Mouse (Mus musculus) intestine, embryonic 14.5 days (tissue): ENCODE results near the gene B2m. TPM values are rescaled to one million over a fixed set of nuclear protein-coding genes. Genes with fewer than 3 reads are reported as not detected.
A peak's percentile ranks its signal among the peaks of the same experiment; 100 is the strongest.
"Not testable (repeated sequence)": the region's sequence is repeated elsewhere in the genome, so short reads cannot be mapped to it uniquely, and the experiment has no call there.

ENCODE experiments used
- ATAC-seq: fragments of 200-750 bp; cut with Nextera tagmentation; replicated peaks from 2 replicates; pipeline ENCODE4 v1.8.0; 2017; ENCODE audit warnings: low read depth, moderate number of reproducible peaks, moderate TSS enrichment, moderate library complexity; ENCODE audit not compliant: low FRiP score, low TSS enrichment
- DNase-seq: peaks from one replicate; pipeline ENCODE4 v3.0.0-alpha.2; 2018; ENCODE audit warnings: low spot score
- H3K27ac ChIP-seq: fragments of 300-500 bp; sonication (generic); 2 replicates; pipeline ENCODE4 v1.5.1; 2014; ENCODE audit warnings: low read depth, mild to moderate bottlenecking, control low read depth
- H3K27me3 ChIP-seq: fragments of 300-500 bp; sonication (generic); replicated peaks from 2 replicates; pipeline ENCODE4 v1.6.1; 2014; ENCODE audit warnings: low read length, control low read depth; ENCODE audit not compliant: control insufficient read depth, insufficient read depth
- H3K36me3 ChIP-seq: fragments of 300-500 bp; sonication (generic); 2 replicates; pipeline ENCODE4 v1.6.1; 2014; ENCODE audit warnings: low read length, control low read depth; ENCODE audit not compliant: control insufficient read depth, insufficient read depth
- H3K4me1 ChIP-seq: fragments of 300-500 bp; sonication (generic); replicated peaks from 2 replicates; pipeline ENCODE4 v1.6.1; 2014; ENCODE audit warnings: low read length, control low read depth, mixed read lengths; ENCODE audit not compliant: control insufficient read depth, insufficient read depth
- H3K4me2 ChIP-seq: fragments of 300-500 bp; sonication (generic); 2 replicates; pipeline ENCODE4 v1.6.1; 2014; ENCODE audit warnings: low read length
- H3K4me3 ChIP-seq: fragments of 300-500 bp; sonication (generic); 2 replicates; pipeline ENCODE4 v1.5.1; 2014; ENCODE audit warnings: low read depth, low read length, control low read depth, mixed read lengths
- H3K9ac ChIP-seq: fragments of 300-500 bp; sonication (generic); 2 replicates; pipeline ENCODE4 v1.6.1; 2014; ENCODE audit warnings: mild to moderate bottlenecking, low read length
- H3K9me3 ChIP-seq: fragments of 300-500 bp; sonication (generic); 2 replicates; pipeline ENCODE4 v1.6.1; 2016; ENCODE audit warnings: low read length, control low read depth; ENCODE audit not compliant: control insufficient read depth
- WGBS: fragments of 180-500 bp; shearing (Covaris S2); extraction: QIAGEN DNeasy Blood & Tissue Kit; methylation state at CpG from one replicate; pipeline ENCODE4 v1.1.7; 2014; 5-methylcytosine and 5-hydroxymethylcytosine counted together
- polyA plus RNA-seq: library from polyadenylated mRNA; unstranded; fragments of >200 nt; fragmentation: Nextera tagmentation; extraction: Ambion mirVana; gene quantifications from 2 replicates; pipeline ENCODE4 v1.2.1, GENCODE M21; 2014

Gene B2m
- 318 and 332 TPM in 2 replicates for polyA plus RNA-seq

GRCm38 (mm10) chr2:122147508-122148241, at the start of gene B2m:
Gene B2m, plus strand, starts transcription at chr2:122147686.
- WGBS: under 1% methylated on average over 40 of the region's 40 CpGs
- peak within 1 kb of the TSS; percentile 74 for H3K9ac ChIP-seq
- ATAC-seq: peak; percentile 98
- H3K9me3 ChIP-seq: no peaks in the 10 kb centered on the region
- H3K4me1 ChIP-seq: no peaks in the 10 kb centered on the region; the same call in 1 of the 2 replicates
- H3K36me3 ChIP-seq: peaks cover 9% of the 10 kb centered on the region; the same call in 1 of the 2 replicates
- peak within 1 kb of the TSS; percentile 54 for H3K27ac ChIP-seq
- H3K4me2 ChIP-seq: peak within 1 kb of the TSS; percentile 62
- peak within 1 kb of the TSS; percentile 72 for H3K4me3 ChIP-seq
- peak; percentile 98 for DNase-seq
- no peaks in the 10 kb centered on the region for H3K27me3 ChIP-seq

DNA sequence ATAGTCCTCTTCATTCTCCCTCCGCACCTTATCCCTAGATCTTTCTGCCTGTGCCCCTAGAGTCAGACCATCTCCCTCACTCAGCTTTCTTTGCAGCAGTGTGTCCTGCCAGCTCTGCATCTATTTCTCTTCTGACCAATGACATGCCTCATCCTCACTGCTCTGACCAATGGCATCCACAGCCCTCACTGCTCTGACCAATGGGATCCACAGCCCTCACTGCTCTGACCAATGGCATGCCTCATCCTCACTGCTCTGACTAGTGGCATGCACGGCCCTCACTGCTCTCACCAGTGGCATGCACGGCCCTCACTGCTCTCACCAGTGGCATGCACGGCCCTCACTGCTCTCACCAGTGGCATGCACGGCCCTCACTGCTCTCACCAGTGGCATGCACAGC, 49.8 kb upstream of the B2m start:
- not testable (repeated sequence) for H3K9me3 ChIP-seq, H3K9ac ChIP-seq, H3K27ac ChIP-seq, H3K27me3 ChIP-seq, DNase-seq, H3K4me2 ChIP-seq, H3K4me1 ChIP-seq, ATAC-seq, H3K4me3 ChIP-seq
- H3K36me3 ChIP-seq: peaks cover 84% of the 10 kb centered on the region
- 70% methylated on average over 5 of the region's 5 CpGs for WGBS

- no peak overlapping the region for H3K4me3 ChIP-seq
Measured at GRCm38 (mm10) chr2:122102070-122102469, 45.4 kb upstream of the B2m start.

DNA sequence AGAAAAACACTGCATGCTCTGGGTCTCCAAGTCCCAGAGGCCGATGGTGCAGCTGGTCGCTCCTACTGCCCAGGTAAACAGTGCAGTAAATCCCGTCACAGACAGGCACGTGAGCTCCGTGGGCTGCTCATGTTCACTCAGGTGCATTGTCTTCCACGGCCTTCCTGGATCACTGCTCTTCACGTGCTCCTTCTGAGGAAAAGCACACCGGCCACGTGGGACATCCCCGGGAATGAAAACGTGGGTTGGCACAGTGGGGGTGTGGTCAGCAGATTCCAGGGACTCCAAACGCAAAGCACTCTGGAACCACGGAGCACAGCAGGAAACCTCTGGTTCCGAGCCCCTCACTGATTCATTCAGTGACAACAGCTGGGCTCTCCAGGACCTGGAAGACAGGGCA, 39.4 kb upstream of the B2m start:
- H3K9ac ChIP-seq: no peak overlapping the region
- H3K27me3 ChIP-seq: no peaks in the 10 kb centered on the region
- H3K9me3 ChIP-seq: no peaks in the 10 kb centered on the region
- 82% methylated on average over 14 of the region's 14 CpGs for WGBS
- no peak for ATAC-seq
- H3K4me2 ChIP-seq: no peak overlapping the region
- no peaks in the 10 kb centered on the region for H3K4me1 ChIP-seq
- H3K27ac ChIP-seq: no peak overlapping the region
- peaks cover 57% of the 10 kb centered on the region for H3K36me3 ChIP-seq
- no peak for DNase-seq
- H3K4me3 ChIP-seq: no peak overlapping the region

More at GRCm38 (mm10) chr2:122102070-122102469, 45.4 kb upstream of the B2m start:
- Histone ChIP-seq H3K4me2 (no peak overlapping the region), H3K9me3 (no peaks in the 10 kb centered on the region), H3K27me3 (no peaks in the 10 kb centered on the region), H3K27ac (no peak overlapping the region), H3K36me3 (peaks cover 69% of the 10 kb centered on the region), H3K4me1 (no peaks in the 10 kb centered on the region), H3K9ac (no peak overlapping the region)
- DNase-seq: no peak
- ATAC-seq: no peak

DNA sequence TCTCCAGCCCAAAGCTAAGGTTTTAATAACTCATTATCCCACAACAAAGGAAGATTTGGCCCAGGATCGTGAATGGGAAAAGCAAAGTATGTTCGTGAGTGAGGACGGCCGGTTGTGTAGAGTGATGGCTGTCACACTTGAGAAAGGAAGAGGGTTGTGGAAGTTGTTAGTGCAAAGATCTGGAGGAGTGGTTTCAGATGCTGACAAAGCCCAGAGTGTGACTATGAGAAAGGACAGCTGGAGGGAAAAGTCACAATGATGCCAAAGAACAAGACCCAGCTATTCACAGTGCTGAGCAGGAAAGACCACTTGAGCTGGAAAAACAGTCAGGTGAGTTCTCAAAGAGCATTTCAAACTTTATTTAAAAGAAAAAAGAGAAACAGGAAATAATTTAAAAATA, 37.8 kb upstream of the B2m start:
- no peak for DNase-seq
- ATAC-seq: no peak
- WGBS: 78% methylated on average over 4 of the region's 4 CpGs
- Histone ChIP-seq H3K27me3 (no peaks in the 10 kb centered on the region), H3K36me3 (peaks cover 59% of the 10 kb centered on the region), H3K9ac (no peak overlapping the region), H3K4me3 (no peak overlapping the region), H3K4me2 (no peak overlapping the region), H3K27ac (peak overlapping the region; percentile 16; the same call in 1 of the 2 replicates), H3K9me3 (no peaks in the 10 kb centered on the region), H3K4me1 (no peaks in the 10 kb centered on the region)

GRCm38 (mm10) chr2:122116888-122117287, 30.6 kb upstream of the B2m start:
- ATAC-seq (no peak), DNase-seq (no peak)
- H3K4me3 ChIP-seq: peak overlapping the region; percentile 87; the same call in 1 of the 2 replicates
- 90% methylated on average over 2 of the region's 2 CpGs for WGBS
- H3K9me3 ChIP-seq: no peaks in the 10 kb centered on the region
- no peaks in the 10 kb centered on the region for H3K27me3 ChIP-seq
- peak overlapping the region; percentile 68 for H3K4me2 ChIP-seq
- no peak overlapping the region for H3K9ac ChIP-seq
- no peak overlapping the region for H3K27ac ChIP-seq
- H3K36me3 ChIP-seq: peaks cover 18% of the 10 kb centered on the region
- peaks cover 6% of the 10 kb centered on the region; the same call in 1 of the 2 replicates for H3K4me1 ChIP-seq

DNA sequence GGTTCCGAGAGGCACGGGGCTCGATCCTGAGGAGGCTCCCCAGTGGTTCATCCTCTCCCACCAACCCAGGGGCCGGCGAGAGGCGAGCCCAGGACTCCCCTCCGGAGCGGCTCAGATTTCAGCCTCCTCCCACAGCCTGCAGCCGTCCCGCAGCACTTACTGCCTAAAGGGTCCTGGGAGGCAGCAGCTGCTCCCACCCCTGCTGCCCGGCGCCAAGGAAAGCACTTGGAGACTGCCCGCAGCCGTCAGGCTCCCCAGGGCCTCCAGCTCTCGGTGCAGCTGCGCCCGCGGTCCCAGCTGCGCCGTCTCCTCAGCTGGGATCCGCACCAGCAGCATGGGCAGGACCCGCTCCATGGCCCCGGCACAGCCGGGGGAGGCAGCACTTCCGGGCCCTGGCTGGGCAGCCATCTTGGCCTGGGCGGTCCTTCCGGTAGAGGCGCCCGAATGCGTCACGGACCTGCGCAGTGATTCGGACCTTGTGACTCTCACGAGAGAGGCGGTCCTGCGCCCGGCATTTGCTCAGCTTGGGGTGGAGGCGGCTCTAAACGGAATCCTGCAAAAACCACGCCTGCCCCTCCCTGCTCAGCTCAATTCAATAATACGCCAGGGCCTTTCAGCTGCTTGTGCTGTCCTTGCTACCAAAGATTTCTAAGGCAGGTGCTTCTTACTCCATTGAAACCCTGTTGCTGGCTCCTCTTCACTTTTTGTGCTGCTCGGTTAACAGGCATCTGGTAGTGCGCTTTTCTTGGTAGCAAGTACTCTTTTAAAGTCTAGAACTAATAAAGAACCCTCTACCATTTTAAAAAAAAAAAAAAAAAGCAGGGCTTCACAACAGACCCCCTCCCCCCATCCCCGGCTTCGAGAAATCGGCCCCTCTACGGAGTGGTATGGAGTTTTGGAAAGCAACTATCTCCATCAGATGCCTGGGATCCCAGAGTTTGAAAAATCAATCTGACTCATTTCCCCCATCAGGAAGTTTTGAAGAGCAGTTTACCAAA, 29.2 kb upstream of the B2m start, which contains the start of gene Spg11:
TSS of gene Spg11 (minus strand) at position 426 of the 998 bp plus-strand sequence.
- H3K4me3 ChIP-seq: peak within 1 kb of the TSS; percentile 87
- ATAC-seq (peak; percentile 99), DNase-seq (peak; percentile 96)
- no peaks in the 10 kb centered on the region for H3K27me3 ChIP-seq
- no peaks in the 10 kb centered on the region for H3K9me3 ChIP-seq
- WGBS: under 1% methylated on average over 47 of the region's 47 CpGs
- peak within 1 kb of the TSS; percentile 68 for H3K4me2 ChIP-seq
- peak within 1 kb of the TSS; percentile 99 for H3K27ac ChIP-seq
- H3K9ac ChIP-seq: peak within 1 kb of the TSS; percentile 91
- peaks cover 6% of the 10 kb centered on the region; the same call in 1 of the 2 replicates for H3K4me1 ChIP-seq
- peaks cover 10% of the 10 kb centered on the region for H3K36me3 ChIP-seq
